Mouse (Mus musculus) heart, embryonic 12.5 days (tissue): Measurements from ENCODE around the gene Pfn1. TPM values are rescaled to one million over a fixed set of nuclear protein-coding genes. Genes with fewer than 3 reads are reported as not detected.

ENCODE experiments used
- ATAC-seq: fragments of 200-750 bp; cut with Nextera tagmentation; 2 replicates; pipeline ENCODE4 v1.8.0; 2017; ENCODE audit warnings: moderate TSS enrichment, moderate library complexity; ENCODE audit not compliant: insufficient number of reproducible peaks, low FRiP score
- H3K27ac ChIP-seq: fragments of 300-500 bp; sonication (generic); 2 replicates; pipeline ENCODE4 v1.5.1; 2016; ENCODE audit warnings: mild to moderate bottlenecking, moderate library complexity; ENCODE audit not compliant: poor library complexity, severe bottlenecking
- H3K27me3 ChIP-seq: fragments of 300-500 bp; sonication (generic); replicated peaks from 2 replicates; pipeline ENCODE4 v1.6.1; 2016; ENCODE audit warnings: mild to moderate bottlenecking, moderate library complexity
- H3K36me3 ChIP-seq: fragments of 300-500 bp; sonication (generic); 2 replicates; pipeline ENCODE4 v1.6.1; 2016; ENCODE audit warnings: mild to moderate bottlenecking, moderate library complexity
- H3K4me1 ChIP-seq: fragments of 300-500 bp; sonication (generic); replicated peaks from 2 replicates; pipeline ENCODE4 v1.6.1; 2016; ENCODE audit warnings: mild to moderate bottlenecking
- H3K4me2 ChIP-seq: fragments of 300-500 bp; sonication (generic); 2 replicates; pipeline ENCODE4 v1.6.1; 2016; ENCODE audit warnings: mild to moderate bottlenecking, moderate library complexity
- H3K4me3 ChIP-seq: fragments of 300-500 bp; sonication (generic); 2 replicates; pipeline ENCODE4 v1.5.1; 2016; ENCODE audit warnings: mild to moderate bottlenecking
- H3K9ac ChIP-seq: fragments of 300-500 bp; sonication (generic); 2 replicates; pipeline ENCODE4 v1.6.1; 2016; ENCODE audit warnings: mild to moderate bottlenecking, moderate library complexity
- H3K9me3 ChIP-seq: fragments of 300-500 bp; sonication (generic); replicated peaks from 2 replicates; pipeline ENCODE4 v1.6.1; 2016; ENCODE audit warnings: mild to moderate bottlenecking, moderate library complexity
- WGBS: fragments of 180-500 bp; shearing (Covaris S2); methylation state at CpG from one replicate; pipeline ENCODE4 v1.1.7; 2016; 5-methylcytosine and 5-hydroxymethylcytosine counted together
- polyA plus RNA-seq: library from polyadenylated mRNA; unstranded; fragments of >200 nt; fragmentation: Nextera tagmentation; extraction: Ambion mirVana; gene quantifications from 2 replicates; pipeline ENCODE4 v1.2.1, GENCODE M21; 2016

Gene Pfn1
- polyA plus RNA-seq, 1 experiment from 2014 or later = 1,661 TPM

DNA sequence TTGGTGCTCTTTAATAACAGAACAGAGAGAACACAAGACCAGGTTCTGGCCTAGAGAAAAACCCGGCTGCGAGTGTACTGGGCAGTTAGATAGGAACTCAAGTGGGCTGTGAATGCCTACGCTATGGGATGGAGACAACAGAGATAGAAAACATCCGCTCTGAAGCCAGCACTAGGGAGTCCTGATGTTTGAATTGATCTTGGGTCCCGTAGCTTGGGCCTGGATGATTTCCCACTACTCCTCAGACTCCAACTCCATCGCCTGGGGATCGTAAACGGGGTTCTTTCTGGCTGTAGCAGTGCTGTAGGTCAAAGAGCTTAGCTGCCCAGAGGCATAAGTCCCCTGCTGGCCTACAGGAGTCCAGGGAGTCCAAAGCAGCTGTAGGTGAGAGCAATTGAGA is 33.9 kb upstream of the Pfn1 start:
- no peaks in the 10 kb centered on the region for H3K9me3 ChIP-seq
- peak overlapping the region; percentile 78 for H3K4me3 ChIP-seq
- H3K9ac ChIP-seq = peak overlapping the region; percentile 90
- WGBS = 13% methylated on average over 8 of the region's 8 CpGs
- H3K4me2 ChIP-seq = peak overlapping the region; percentile 87
- H3K27ac ChIP-seq = peak overlapping the region; percentile 79
- ATAC-seq = no peak
- peaks cover 25% of the 10 kb centered on the region for H3K4me1 ChIP-seq
- H3K27me3 ChIP-seq = no peaks in the 10 kb centered on the region
- peaks cover 23% of the 10 kb centered on the region for H3K36me3 ChIP-seq

DNA sequence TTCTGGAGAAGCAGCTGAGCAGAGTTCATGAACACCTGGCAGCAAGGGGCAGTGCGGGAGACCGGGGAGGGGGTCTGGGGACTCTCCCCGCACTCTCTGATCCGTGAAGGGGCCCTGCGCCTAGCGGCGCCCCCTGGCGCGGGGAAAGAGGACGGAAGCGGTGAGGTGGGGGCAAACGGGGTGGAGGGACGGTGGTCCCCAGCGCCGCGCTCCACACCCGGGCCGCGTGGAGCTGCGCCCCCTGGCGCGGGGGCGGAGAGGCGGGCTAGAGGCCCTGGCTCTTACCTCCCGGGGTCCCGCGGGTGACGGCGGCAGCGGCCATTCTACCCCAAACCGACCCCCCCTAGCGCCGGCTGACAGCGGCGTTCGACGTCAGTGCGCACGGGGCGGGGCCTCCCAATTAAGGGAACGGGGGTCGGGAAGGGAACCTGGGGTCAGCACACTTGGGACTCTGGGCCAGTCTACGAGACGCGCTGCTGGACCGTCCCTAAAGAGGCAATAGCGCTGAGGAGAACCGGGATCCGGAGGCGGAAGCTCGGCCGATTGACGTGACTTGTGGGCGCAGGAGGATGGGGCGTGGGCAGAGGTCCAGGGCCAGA is 33.3 kb upstream of the Pfn1 start, which contains the start of gene Camta2:
Gene Camta2, minus strand, starts transcription at position 505 of the 599 bp plus-strand sequence.
- ATAC-seq = peak; percentile 84
- Histone ChIP-seq H3K9ac (peak within 1 kb of the TSS; percentile 90), H3K36me3 (peaks cover 29% of the 10 kb centered on the region), H3K4me2 (peak within 1 kb of the TSS; percentile 87), H3K4me3 (peak within 1 kb of the TSS; percentile 78), H3K27ac (peak within 1 kb of the TSS; percentile 79), H3K9me3 (no peaks in the 10 kb centered on the region), H3K4me1 (peaks cover 25% of the 10 kb centered on the region), H3K27me3 (no peaks in the 10 kb centered on the region)
- WGBS = under 1% methylated on average over 55 of the region's 55 CpGs

DNA sequence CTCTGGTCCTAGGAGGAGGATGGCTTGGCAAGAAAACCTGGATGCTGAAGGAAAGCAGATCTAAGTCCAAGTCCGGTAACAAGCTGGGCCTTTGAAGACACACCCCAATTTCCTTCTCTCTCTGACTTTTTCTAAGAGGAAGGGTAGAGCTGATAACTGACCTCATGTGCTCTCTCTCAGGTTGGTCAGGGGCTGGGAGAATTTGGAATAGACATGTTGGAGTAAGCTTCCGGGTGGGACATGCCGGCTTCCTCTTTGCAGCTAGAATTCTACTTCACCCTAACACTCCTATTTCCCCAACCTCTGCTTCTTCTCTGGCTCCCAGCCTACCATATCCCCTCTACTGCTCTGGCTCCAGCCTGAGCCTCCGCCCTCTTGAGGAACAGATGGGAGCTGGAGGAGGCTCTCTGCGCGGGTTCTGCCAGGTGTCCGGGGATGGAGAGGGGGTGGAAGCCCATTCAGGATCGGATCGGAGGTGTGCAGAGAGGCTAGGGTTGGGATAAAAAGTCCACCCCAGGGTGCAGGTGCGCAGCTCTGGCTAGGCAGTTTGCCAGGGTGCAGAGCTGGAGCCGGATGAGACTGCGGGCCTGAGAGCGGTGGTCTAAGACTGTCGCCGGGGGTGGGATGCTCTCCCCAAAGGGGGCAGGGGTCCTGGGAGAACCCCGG is 32.6 kb upstream of the Pfn1 start:
- Histone ChIP-seq H3K9ac (peak overlapping the region; percentile 90), H3K27ac (peak overlapping the region; percentile 79), H3K4me3 (peak overlapping the region; percentile 78), H3K27me3 (no peaks in the 10 kb centered on the region), H3K4me2 (peak overlapping the region; percentile 87), H3K4me1 (peaks cover 30% of the 10 kb centered on the region), H3K9me3 (no peaks in the 10 kb centered on the region), H3K36me3 (peaks cover 36% of the 10 kb centered on the region)
- WGBS = 3% methylated on average over 16 of the region's 16 CpGs
- ATAC-seq = peak; percentile 44

DNA sequence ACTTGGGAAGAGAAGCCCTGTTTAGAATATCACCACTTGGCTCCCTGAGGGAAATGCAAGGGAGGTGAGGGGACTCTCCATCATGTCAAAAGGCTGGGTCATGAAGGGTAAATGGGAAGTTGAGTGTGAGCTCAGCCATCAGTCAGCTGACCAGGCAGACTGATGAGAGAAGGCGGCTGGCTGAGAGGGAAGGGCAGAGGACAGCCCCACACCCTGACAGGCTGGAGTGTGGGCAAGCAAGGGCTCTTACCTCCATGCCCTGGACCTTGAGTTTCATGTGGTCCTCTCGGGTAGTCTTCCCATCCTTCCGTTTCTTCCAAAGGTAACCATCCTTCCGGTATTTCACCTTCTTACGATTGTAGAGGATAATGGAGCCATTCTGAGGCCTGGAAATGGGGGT is 29.2 kb upstream of the Pfn1 start:
- Histone ChIP-seq H3K27ac (no peak overlapping the region), H3K4me2 (no peak overlapping the region), H3K4me3 (no peak overlapping the region), H3K9ac (no peak overlapping the region), H3K36me3 (peaks cover 64% of the 10 kb centered on the region), H3K9me3 (no peaks in the 10 kb centered on the region), H3K4me1 (peaks cover 24% of the 10 kb centered on the region), H3K27me3 (no peaks in the 10 kb centered on the region)
- 83% methylated on average over 5 of the region's 5 CpGs for WGBS
- ATAC-seq = no peak

DNA sequence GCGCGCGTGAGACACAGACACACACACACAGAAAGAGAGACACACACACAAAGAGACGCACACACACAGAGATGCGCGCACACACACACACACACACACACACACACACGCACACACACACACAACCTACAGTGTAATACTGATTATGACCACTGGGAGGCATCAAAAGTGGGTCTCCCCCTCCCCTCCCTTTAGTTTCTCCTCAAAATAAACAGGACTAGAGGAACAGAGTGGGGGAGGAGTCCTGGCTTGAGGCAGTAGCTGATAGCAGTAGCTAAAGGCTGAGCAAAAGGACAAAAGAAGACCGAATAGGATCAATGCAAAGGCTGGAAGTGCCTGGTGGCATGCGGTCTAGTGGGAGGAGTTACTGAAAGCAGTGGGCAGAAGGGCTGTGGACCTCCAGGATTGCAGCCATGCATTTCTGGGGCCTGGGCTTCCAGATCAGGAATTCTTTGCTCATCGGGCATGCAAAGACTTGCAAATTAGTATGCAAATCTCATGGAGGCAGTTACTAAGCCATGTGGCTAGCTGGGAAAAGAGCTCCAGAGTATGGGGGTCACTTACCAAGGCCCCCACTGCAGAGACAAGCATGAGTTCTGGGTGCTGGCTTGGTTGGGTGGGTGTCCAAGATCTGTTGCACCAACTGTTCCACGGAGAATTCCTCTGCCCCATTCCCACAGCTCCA is 27.6 kb upstream of the Pfn1 start:
- 18% methylated on average over 11 of the region's 11 CpGs for WGBS

DNA sequence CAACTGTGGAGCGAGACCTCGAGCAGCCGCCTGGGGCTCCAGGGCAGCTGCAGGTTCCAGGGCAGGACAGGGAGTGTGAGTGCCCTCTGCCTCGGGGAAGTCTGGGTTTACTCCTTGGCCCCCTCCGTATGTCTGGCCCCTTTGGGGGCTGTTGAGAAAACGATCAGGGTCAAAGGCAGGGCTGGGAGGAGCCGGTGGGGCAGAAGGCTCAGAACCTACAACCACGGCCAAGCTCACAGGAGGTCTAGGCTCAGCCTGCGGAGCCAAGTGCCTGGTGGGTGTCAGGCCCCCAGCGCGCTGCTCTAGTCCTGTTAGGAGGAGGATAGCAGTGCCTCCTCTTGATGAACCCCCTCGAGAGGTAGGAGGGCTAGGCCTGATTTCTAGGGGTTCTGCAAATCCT is 26.7 kb upstream of the Pfn1 start:
- Histone ChIP-seq H3K27ac (no peak overlapping the region), H3K9me3 (no peaks in the 10 kb centered on the region), H3K4me3 (no peak overlapping the region), H3K9ac (no peak overlapping the region), H3K4me1 (peaks cover 12% of the 10 kb centered on the region), H3K27me3 (no peaks in the 10 kb centered on the region), H3K36me3 (peaks cover 78% of the 10 kb centered on the region), H3K4me2 (no peak overlapping the region)
- WGBS = 63% methylated on average over 12 of the region's 12 CpGs
- ATAC-seq = no peak

More for the DNA sequence above, 27.6 kb upstream of the Pfn1 start:
- Histone ChIP-seq H3K9ac (peak overlapping the region; percentile 28; the same call in 1 of the 2 replicates), H3K4me1 (peaks cover 15% of the 10 kb centered on the region), H3K36me3 (peaks cover 71% of the 10 kb centered on the region), H3K27ac (no peak overlapping the region), H3K4me3 (no peak overlapping the region), H3K9me3 (no peaks in the 10 kb centered on the region), H3K27me3 (no peaks in the 10 kb centered on the region), H3K4me2 (peak overlapping the region; percentile 23; the same call in 1 of the 2 replicates)
- 0 out of 2 replicates have a peak, but pooled peaks have one; percentile 39 for ATAC-seq

DNA sequence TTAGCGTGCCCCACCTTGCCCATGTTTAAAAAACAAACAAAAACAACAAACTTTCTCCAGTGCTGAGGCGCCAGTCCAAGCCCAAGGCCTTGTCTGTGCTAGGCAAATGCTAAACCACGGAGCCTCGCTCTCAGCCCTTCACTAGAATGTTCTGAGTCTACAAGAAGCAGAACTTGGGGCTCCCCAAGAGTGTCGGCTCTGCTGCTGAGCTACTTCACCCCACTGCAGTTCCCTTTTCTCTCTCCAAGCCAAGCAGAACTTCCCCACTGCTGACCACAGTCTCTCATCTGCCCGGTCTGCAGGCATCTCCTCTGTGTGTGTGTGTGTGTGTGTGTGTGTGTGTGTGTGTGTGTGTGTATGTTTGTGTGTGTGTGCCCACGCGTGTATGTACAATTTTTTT is 25.4 kb upstream of the Pfn1 start:
- Histone ChIP-seq H3K27ac (no peak overlapping the region), H3K9me3 (no peaks in the 10 kb centered on the region), H3K4me1 (peaks cover 18% of the 10 kb centered on the region), H3K36me3 (peaks cover 81% of the 10 kb centered on the region), H3K4me2 (no peak overlapping the region), H3K27me3 (no peaks in the 10 kb centered on the region), H3K9ac (no peak overlapping the region), H3K4me3 (no peak overlapping the region)
- no peak for ATAC-seq
- 83% methylated on average over 8 of the region's 8 CpGs for WGBS

DNA sequence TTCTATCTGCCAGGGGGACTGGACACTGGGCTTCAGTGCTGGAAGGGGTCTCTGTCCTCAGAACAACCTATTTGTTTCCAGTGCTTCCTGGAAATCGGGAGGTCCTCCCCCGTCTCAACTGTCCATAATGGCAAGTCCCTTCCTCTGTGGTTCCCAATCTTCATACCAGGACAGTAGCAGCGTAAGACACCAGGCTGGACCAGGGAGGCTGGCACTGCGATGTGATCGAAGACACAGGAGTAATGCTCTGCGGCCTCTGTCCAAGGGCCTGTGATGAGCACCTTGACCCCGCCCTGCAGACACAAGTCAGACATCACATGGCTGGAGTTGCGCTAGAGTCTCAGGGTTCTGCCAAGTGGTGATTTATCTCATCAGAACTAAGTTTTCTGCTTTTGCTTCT is 24.9 kb upstream of the Pfn1 start:
- Histone ChIP-seq H3K4me1 (peaks cover 18% of the 10 kb centered on the region), H3K9ac (no peak overlapping the region), H3K27ac (no peak overlapping the region), H3K4me3 (no peak overlapping the region), H3K27me3 (no peaks in the 10 kb centered on the region), H3K4me2 (no peak overlapping the region), H3K9me3 (no peaks in the 10 kb centered on the region), H3K36me3 (peaks cover 81% of the 10 kb centered on the region)
- no peak for ATAC-seq
- 92% methylated on average over 8 of the region's 8 CpGs for WGBS

DNA sequence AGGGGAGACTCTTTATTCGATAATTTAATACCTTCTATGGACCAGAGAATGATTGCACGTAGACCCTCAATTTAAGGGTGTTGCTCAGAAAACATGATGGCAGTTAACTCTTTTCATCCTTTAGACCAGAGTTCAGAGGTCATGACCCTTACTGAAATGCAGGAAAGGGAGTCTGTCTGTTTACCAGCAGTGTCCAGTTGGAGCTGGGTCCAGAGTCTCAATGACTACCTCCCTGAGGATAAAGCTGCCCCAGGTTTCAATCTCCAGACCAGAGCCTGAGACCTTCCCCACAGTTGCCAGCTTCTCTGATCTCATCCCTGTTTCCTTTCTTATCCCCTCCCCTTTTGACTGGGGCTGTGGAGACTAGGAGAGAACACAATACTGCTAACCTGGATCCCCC is 24.1 kb upstream of the Pfn1 start:
- Histone ChIP-seq H3K36me3 (peaks cover 80% of the 10 kb centered on the region), H3K4me2 (no peak overlapping the region), H3K4me3 (no peak overlapping the region), H3K4me1 (peaks cover 18% of the 10 kb centered on the region), H3K27ac (no peak overlapping the region), H3K27me3 (no peaks in the 10 kb centered on the region), H3K9ac (no peak overlapping the region), H3K9me3 (no peaks in the 10 kb centered on the region)
- 86% methylated on average over 2 of the region's 2 CpGs for WGBS
- ATAC-seq = no peak

DNA sequence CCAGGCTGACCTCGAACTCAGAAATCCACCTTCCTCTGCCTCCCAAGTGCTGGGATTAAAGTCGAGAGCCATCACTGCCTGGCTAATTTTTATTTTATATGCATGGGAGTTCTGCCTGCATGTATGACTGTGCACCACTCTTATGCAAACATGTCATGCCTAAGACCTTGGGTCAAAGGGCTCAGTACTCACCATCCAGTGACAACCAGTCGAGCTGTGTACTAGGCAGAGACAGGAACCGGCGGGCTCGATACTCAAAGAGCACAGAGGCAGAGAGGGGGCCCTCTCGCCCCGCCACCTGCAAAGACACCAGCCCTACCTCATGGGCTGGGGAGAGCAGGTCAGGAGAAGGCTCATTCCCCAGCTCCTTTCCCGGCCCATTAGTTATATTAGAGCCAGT is 23.6 kb upstream of the Pfn1 start:
- Histone ChIP-seq H3K9me3 (no peaks in the 10 kb centered on the region), H3K36me3 (peaks cover 77% of the 10 kb centered on the region), H3K4me1 (peaks cover 18% of the 10 kb centered on the region), H3K27ac (no peak overlapping the region), H3K27me3 (no peaks in the 10 kb centered on the region), H3K4me3 (no peak overlapping the region), H3K4me2 (no peak overlapping the region), H3K9ac (no peak overlapping the region)
- no peak for ATAC-seq
- WGBS = 86% methylated on average over 9 of the region's 9 CpGs

DNA sequence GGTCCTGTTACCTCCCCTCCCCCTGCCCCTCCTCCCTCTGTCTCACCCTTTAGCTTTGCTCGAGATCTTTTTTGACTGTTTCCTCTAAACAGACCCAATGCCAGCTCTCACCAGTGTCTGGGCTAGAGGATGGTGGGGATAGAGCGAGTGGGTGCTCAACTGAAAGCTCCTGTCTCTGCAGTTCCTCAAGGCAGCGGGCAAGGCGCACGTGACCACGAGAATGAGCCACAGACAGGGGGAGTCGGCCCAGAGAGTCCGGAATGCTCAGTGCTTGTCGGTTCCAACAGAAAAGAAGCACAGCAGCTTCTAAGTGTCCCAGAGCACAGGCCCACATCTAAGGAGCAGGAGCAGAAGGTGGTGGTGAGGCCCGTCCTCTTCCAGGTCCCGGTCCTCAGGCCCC is 20.1 kb upstream of the Pfn1 start:
- Histone ChIP-seq H3K27ac (no peak overlapping the region), H3K4me3 (no peak overlapping the region), H3K9me3 (no peaks in the 10 kb centered on the region), H3K27me3 (no peaks in the 10 kb centered on the region), H3K36me3 (peaks cover 56% of the 10 kb centered on the region), H3K4me2 (no peak overlapping the region), H3K9ac (no peak overlapping the region), H3K4me1 (peaks cover 29% of the 10 kb centered on the region)
- WGBS = 68% methylated on average over 11 of the region's 11 CpGs
- no peak for ATAC-seq
